Mouse (Mus musculus) liver, postnatal 0 days (tissue): ENCODE results near the gene Tspo.

Source experiments
- CTCF ChIP-seq: sonication (generic); IDR thresholded peaks from 2 replicates; pipeline ENCODE4 v1.5.1; 2016; ENCODE audit warnings: antibody characterized with exemption, low read depth
- EP300 ChIP-seq: IDR thresholded peaks from 2 replicates; pipeline ENCODE4 v1.6.1; 2016; ENCODE audit warnings: antibody characterized with exemption, low read depth, mild to moderate bottlenecking

DNA sequence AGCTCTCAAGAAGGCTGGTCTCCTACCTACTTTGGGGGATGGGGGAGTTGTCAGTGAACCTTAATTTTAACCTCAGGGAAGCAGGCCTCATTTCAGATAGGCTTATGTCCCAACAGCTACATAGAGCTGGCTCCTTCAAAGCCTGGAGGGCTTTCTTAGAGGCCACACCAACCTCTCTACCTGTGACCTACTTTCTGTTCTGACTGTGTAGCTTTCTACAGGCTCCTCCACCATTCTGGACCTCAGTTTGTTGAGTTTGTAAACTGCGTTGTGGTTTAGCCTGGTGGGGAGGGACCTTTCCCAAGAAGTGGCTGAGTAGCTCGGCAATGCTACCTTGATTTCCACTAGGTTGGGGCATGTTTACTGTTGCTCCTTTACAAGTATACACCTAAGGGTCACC lies 35.6 kb upstream of the Tspo start:
- TF ChIP-seq EP300 (no peak), CTCF (no peak)
